ENCODE assay signal across 25 mouse cellular contexts in the genomic region with DNA sequence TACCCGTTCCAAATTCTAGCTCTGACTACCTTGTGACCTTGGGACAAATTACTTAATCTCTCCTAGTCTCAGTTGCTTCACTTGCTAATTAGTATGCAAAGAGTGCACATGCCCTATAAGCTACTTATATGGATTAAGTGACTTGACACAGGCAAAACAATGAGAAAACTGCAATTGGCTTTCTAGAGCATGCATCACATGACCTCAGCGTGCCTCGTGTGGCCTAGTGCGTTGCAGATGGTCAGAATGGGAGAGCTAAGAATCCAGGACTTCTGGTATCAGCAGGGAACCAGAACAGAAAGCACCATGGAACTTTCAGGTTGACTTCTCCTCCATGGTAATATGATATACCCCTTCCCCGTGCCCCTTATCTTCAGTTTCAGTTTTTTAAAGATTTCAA.
DNase-seq lines count a peak whose midpoint lies in the region; ATAC-seq and TF ChIP-seq lines count a peak whose summit lies in the region.
"Had no signal": no experiment of that assay in that cellular context is flagged by ENCODE, and none has a peak within 500 bp of the region (broad histone marks: within the 10 kb centered on the region; RNA-seq: fewer than 3 reads in every experiment).

No protein-coding gene starts in this region.

- DNase-seq in midbrain, embryonic 11.5 days (ENCODE audit: low spot score, missing footprints) = no peak
- no peak for DNase-seq in midbrain, postnatal 0 days (ENCODE audit: low spot score)
- DNase-seq in CH12.LX (ENCODE audit: extremely low read depth) = no peak
- DNase-seq in fat pad, adult 2 months (ENCODE audit: extremely low read depth, low read depth, low spot score) = peak; percentile 91
- DNase-seq in gastrocnemius, postnatal 4 days (ENCODE audit: low spot score in 2 of 2) = no peak
- DNase-seq: adrenal gland, adult 8-10 months; adrenal gland, postnatal 25 days; cerebellum, adult 11-12 months; cerebellum, adult 8-10 months; cerebellum, postnatal 10 days; cerebellum, postnatal 36 days; gastrocnemius, postnatal 25 days; heart, postnatal 10 days; heart, postnatal 36 days had no signal

- dilution Hi-C loops in CH12.LX (cut with MboI; ENCODE audit: extremely low pct_ligation_motif_present, extremely low pct_unique_long_range_greater_than_20kb, low sequenced_read_pairs) = no loop called here

- no peak overlapping the region for H3ac ChIP-seq in C2C12 (ENCODE audit: control insufficient read depth, insufficient read length, low read depth)

- no peak for TF ChIP-seq CTCF in midbrain, postnatal 0 days (IDR thresholded peaks at IDR 0.05)
- no peak for TF ChIP-seq CTCF in C2C12 (IDR thresholded peaks at IDR 0.05; ENCODE audit: control insufficient read depth, insufficient read depth, insufficient read length)
- TF ChIP-seq CTCF in CH12.LX (conservative IDR thresholded peaks at IDR 0.05 in 1 of 2, IDR thresholded peaks at IDR 0.05 in 1 of 2; ENCODE audit: low read depth in 2 of 2, low read length in 2 of 2) = no peak

- no peak for TF ChIP-seq EP300 in CH12.LX (IDR thresholded peaks at IDR 0.05; ENCODE audit: low read length)

- H3K27ac ChIP-seq in midbrain, embryonic 11.5 days (ENCODE audit: low read depth, low read length) = no peak overlapping the region
- no peak overlapping the region for H3K27ac ChIP-seq in midbrain, postnatal 0 days (ENCODE audit: low read depth, low read length)
- H3K27ac ChIP-seq in CH12.LX (ENCODE audit: insufficient read depth, low read depth) = no peak overlapping the region
- H3K27ac ChIP-seq: forebrain, embryonic 12.5 days; forebrain, embryonic 15.5 days; heart, embryonic 15.5 days; hindbrain, embryonic 10.5 days; hindbrain, embryonic 13.5 days; intestine, embryonic 15.5 days had no signal

- no peaks in the 10 kb centered on the region for H3K9me3 ChIP-seq in midbrain, embryonic 11.5 days (ENCODE audit: control insufficient read depth, low read length)
- H3K9me3 ChIP-seq in midbrain, postnatal 0 days (ENCODE audit: low read length) = no peaks in the 10 kb centered on the region
- H3K9me3 ChIP-seq in CH12.LX (replicated peaks; ENCODE audit: low read length) = peaks cover 13% of the 10 kb centered on the region
- H3K9me3 ChIP-seq: forebrain, embryonic 12.5 days; forebrain, embryonic 15.5 days; heart, embryonic 15.5 days; hindbrain, embryonic 10.5 days; hindbrain, embryonic 13.5 days; intestine, embryonic 15.5 days had no signal

- H3K4me1 ChIP-seq in midbrain, embryonic 11.5 days (ENCODE audit: control insufficient read depth, insufficient read depth, low read length) = peaks cover 13% of the 10 kb centered on the region; the same call in 1 of the 2 replicates
- H3K4me1 ChIP-seq in midbrain, postnatal 0 days (ENCODE audit: insufficient read depth, low read length) = peaks cover 6% of the 10 kb centered on the region; the same call in 1 of the 2 replicates
- H3K4me1 ChIP-seq in CH12.LX (ENCODE audit: control insufficient read depth in 1 of 2, insufficient read depth in 2 of 2) = peaks cover 23 to 50% of the 10 kb centered on the region in 2 experiments

- no peak overlapping the region for H3K9ac ChIP-seq in midbrain, embryonic 11.5 days (ENCODE audit: low read length)
- no peak overlapping the region for H3K9ac ChIP-seq in midbrain, postnatal 0 days (replicated peaks; ENCODE audit: low read length, poor library complexity, severe bottlenecking)
- H3K9ac ChIP-seq in CH12.LX (ENCODE audit: insufficient read depth, low read depth) = peak overlapping the region; percentile 8; the same call in 1 of the 2 replicates
- H3K9ac ChIP-seq: forebrain, embryonic 12.5 days; forebrain, embryonic 15.5 days; heart, embryonic 15.5 days; hindbrain, embryonic 13.5 days; intestine, embryonic 15.5 days had no signal

- H3K79me3 ChIP-seq in C2C12 (ENCODE audit: low read depth) = no peaks in the 10 kb centered on the region

- H3K4me3 ChIP-seq in midbrain, embryonic 11.5 days (ENCODE audit: low read depth, low read length) = no peak overlapping the region
- H3K4me3 ChIP-seq in midbrain, postnatal 0 days (ENCODE audit: low read depth, low read length) = no peak overlapping the region
- H3K4me3 ChIP-seq in C2C12 (ENCODE audit: insufficient read depth, poor library complexity, severe bottlenecking) (no peak overlapping the region), CH12.LX (replicated peaks in 1 of 3; ENCODE audit: low read depth in 2 of 3, low read length in 2 of 3, poor library complexity in 1 of 3) (no peak overlapping the region)
- H3K4me3 ChIP-seq: forebrain, embryonic 12.5 days; forebrain, embryonic 15.5 days; heart, embryonic 15.5 days; hindbrain, embryonic 10.5 days; hindbrain, embryonic 13.5 days; intestine, embryonic 15.5 days had no signal

- in situ Hi-C loops in CH12.LX (cut with MboI; ENCODE audit: low pct_ligation_motif_present, low pct_unique_long_range_greater_than_20kb, low sequenced_read_pairs) = no loop called here

- no peak for TF ChIP-seq POLR2A in CH12.LX (IDR thresholded peaks at IDR 0.05; ENCODE audit: low read depth, low read length)

- no peak overlapping the region for H3K4me2 ChIP-seq in midbrain, embryonic 11.5 days
- H3K4me2 ChIP-seq in midbrain, postnatal 0 days (ENCODE audit: low read depth, low read length, poor library complexity, severe bottlenecking) = no peak overlapping the region
- no peak overlapping the region for H3K4me2 ChIP-seq in CH12.LX (ENCODE audit: insufficient read depth, low read depth, poor library complexity, severe bottlenecking)
- H3K4me2 ChIP-seq: forebrain, embryonic 12.5 days; forebrain, embryonic 15.5 days; heart, embryonic 11.5 days; heart, embryonic 15.5 days; hindbrain, embryonic 13.5 days; intestine, embryonic 15.5 days had no signal

- WGBS in midbrain, embryonic 11.5 days = 37% methylated on average over 5 of the region's 5 CpGs
- WGBS in midbrain, postnatal 0 days = 34% methylated on average over 5 of the region's 5 CpGs

- H3K27me3 ChIP-seq in midbrain, embryonic 11.5 days (ENCODE audit: control insufficient read depth, insufficient read depth, low read length) = no peaks in the 10 kb centered on the region
- H3K27me3 ChIP-seq in midbrain, postnatal 0 days (ENCODE audit: insufficient read depth, low read length) = no peaks in the 10 kb centered on the region
- H3K27me3 ChIP-seq in C2C12 (ENCODE audit: control insufficient read depth, insufficient read depth, insufficient read length) = no peaks in the 10 kb centered on the region
- no peaks in the 10 kb centered on the region for H3K27me3 ChIP-seq in CH12.LX (replicated peaks)
- H3K27me3 ChIP-seq: forebrain, embryonic 15.5 days; heart, embryonic 15.5 days; intestine, embryonic 15.5 days had no signal

- H3K79me2 ChIP-seq in C2C12 (ENCODE audit: control insufficient read depth, insufficient read depth) (no peaks in the 10 kb centered on the region), CH12.LX (replicated peaks; ENCODE audit: control insufficient read depth, extremely low read depth, insufficient read depth, poor library complexity, severe bottlenecking) (no peaks in the 10 kb centered on the region)

- TF ChIP-seq RAD21 in CH12.LX (IDR thresholded peaks at IDR 0.05; ENCODE audit: low read depth, low read length) = no peak

- ATAC-seq in midbrain, embryonic 11.5 days (ENCODE audit: low FRiP score) = peak; percentile 54
- no peak for ATAC-seq in midbrain, postnatal 0 days (ENCODE audit: low FRiP score)
- ATAC-seq: activated CD4-positive, CD25-positive, alpha-beta regulatory T cell, adult 4 months; forebrain, embryonic 15.5 days; hindbrain, embryonic 16.5 days; intestine, embryonic 15.5 days had no signal

- no peaks in the 10 kb centered on the region for H3K36me3 ChIP-seq in midbrain, embryonic 11.5 days (ENCODE audit: control insufficient read depth, insufficient read depth, low read length)
- H3K36me3 ChIP-seq in midbrain, postnatal 0 days (ENCODE audit: insufficient read depth, low read length) = no peaks in the 10 kb centered on the region
- H3K36me3 ChIP-seq in C2C12 (ENCODE audit: control insufficient read depth, insufficient read depth) (no peaks in the 10 kb centered on the region), CH12.LX (replicated peaks in 1 of 2; ENCODE audit: control insufficient read depth in 1 of 2, insufficient read depth in 1 of 2, low read length in 1 of 2) (no peaks in the 10 kb centered on the region)
- H3K36me3 ChIP-seq: forebrain, embryonic 12.5 days; forebrain, embryonic 15.5 days; G1E; heart, embryonic 15.5 days; hindbrain, embryonic 10.5 days; hindbrain, embryonic 13.5 days; intestine, embryonic 15.5 days had no signal

TF ChIP-seq in C2C12, 6 proteins besides CTCF, POLR2A, EP300 and RAD21:
- TF ChIP-seq USF1 (IDR thresholded peaks at IDR 0.05; ENCODE audit: low read depth) = peak; percentile 13
- TF ChIP-seq CEBPB (IDR thresholded peaks at IDR 0.05; ENCODE audit: low read depth) = no peak
- TF ChIP-seq FOSL1 (IDR thresholded peaks at IDR 0.05; ENCODE audit: insufficient read depth, low read length, poor library complexity, severe bottlenecking) = no peak
- TF ChIP-seq MYOD1 (IDR thresholded peaks at IDR 0.05; ENCODE audit: control insufficient read depth, insufficient read length, low read depth) = no peak
- TF ChIP-seq MYOG (IDR thresholded peaks at IDR 0.05; ENCODE audit: control insufficient read depth, extremely low read depth, insufficient read length) = no peak
- no peak for TF ChIP-seq MAX (IDR thresholded peaks at IDR 0.05)

TF ChIP-seq in CH12.LX, 34 proteins besides CTCF, POLR2A, EP300 and RAD21:
- TF ChIP-seq JUN (IDR thresholded peaks at IDR 0.05; ENCODE audit: insufficient read depth, low read depth, low read length) (no peak), USF1 (IDR thresholded peaks at IDR 0.05; ENCODE audit: low read depth, low read length) (peak; percentile 34), IRF4 (IDR thresholded peaks at IDR 0.05; ENCODE audit: low read depth, low read length) (peak; percentile 29; the same call in 1 of the 2 replicates), BHLHE40 (IDR thresholded peaks at IDR 0.05; ENCODE audit: low read depth, low read length) (peak; percentile 56)
TF ChIP-seq in CH12.LX: peak in this region for 3.
